Mouse (Mus musculus) ES-E14 (cell line): ENCODE results near the gene Hexim2. TPM values are rescaled to one million over a fixed set of nuclear protein-coding genes. Genes with fewer than 3 reads are reported as not detected.

ENCODE experiments used
- DNase-seq: peaks from one replicate; pipeline ENCODE4 v3.0.0-alpha.2; 2013; ENCODE audit warnings: low read depth, low spot score
- H3K27ac ChIP-seq: 2 replicates; pipeline ENCODE4 v1.5.1; 2012; ENCODE audit warnings: low read depth, mild to moderate bottlenecking, low read length, moderate library complexity, mixed read lengths; ENCODE audit not compliant: poor library complexity, insufficient read depth, severe bottlenecking
- H3K36me3 ChIP-seq: 2 replicates; pipeline ENCODE4 v1.6.1; 2012; ENCODE audit warnings: mild to moderate bottlenecking, low read length, moderate library complexity, mixed read lengths; ENCODE audit not compliant: control insufficient read depth, poor library complexity, insufficient read depth, severe bottlenecking
- H3K4me1 ChIP-seq, 2 experiments: fragments of 150-350 bp in 1 of 2; sonication (generic) in 1 of 2; 2 replicates each; pipeline ENCODE4 v1.6.1; 2012; ENCODE audit warnings: low read length in 2 of 2, mild to moderate bottlenecking in 1 of 2, mixed read lengths in 1 of 2; ENCODE audit not compliant: control insufficient read depth in 2 of 2, insufficient read depth in 2 of 2, poor library complexity in 1 of 2
- H3K4me3 ChIP-seq, 2 experiments: fragments of 150-350 bp in 1 of 2; sonication (generic) in 1 of 2; 2 replicates each; pipeline ENCODE4 v1.5.1; 2012; ENCODE audit warnings: low read length in 2 of 2, low read depth in 1 of 2, mild to moderate bottlenecking in 1 of 2, mixed read lengths in 1 of 2; ENCODE audit not compliant: insufficient read depth in 1 of 2, poor library complexity in 1 of 2, severe bottlenecking in 1 of 2
- H3K9ac ChIP-seq: 2 replicates; pipeline ENCODE4 v1.6.1; 2012; ENCODE audit warnings: low read depth, mild to moderate bottlenecking, low read length, mixed read lengths; ENCODE audit not compliant: poor library complexity, insufficient read depth, severe bottlenecking
- H3K9me3 ChIP-seq: fragments of 150-350 bp; sonication (generic); 2 replicates; pipeline ENCODE4 v1.6.1; 2012; ENCODE audit warnings: low read depth, mild to moderate bottlenecking, low read length; ENCODE audit not compliant: control insufficient read depth, insufficient read depth
- CHD2 ChIP-seq: IDR thresholded peaks from 2 replicates; pipeline ENCODE4 v1.6.1; 2014; ENCODE audit warnings: mild to moderate bottlenecking, low read depth, low read length, inconsistent platforms
- HCFC1 ChIP-seq: IDR thresholded peaks from 2 replicates; pipeline ENCODE4 v1.6.1; 2012; ENCODE audit warnings: low read length, inconsistent platforms, borderline replicate concordance; ENCODE audit not compliant: insufficient read depth
- MAFK ChIP-seq: IDR thresholded peaks from 2 replicates; pipeline ENCODE4 v1.6.1; 2014; ENCODE audit warnings: mild to moderate bottlenecking, low read depth, low read length, inconsistent platforms; ENCODE audit not compliant: insufficient read depth
- ZC3H11A ChIP-seq: IDR thresholded peaks from 2 replicates; pipeline ENCODE4 v1.6.1; 2012; ENCODE audit warnings: low read depth, mild to moderate bottlenecking, inconsistent platforms, low read length, borderline replicate concordance
- ZNF384 ChIP-seq: IDR thresholded peaks from 2 replicates; pipeline ENCODE4 v1.6.1; 2012; ENCODE audit warnings: low read depth, low read length, inconsistent platforms
- in situ Hi-C, 2 experiments: fragments of 600-800 bp; cut with MboI; formaldehyde crosslinking; loops; one replicate each; pipeline ENCODE4 v1.15.1; 2025; ENCODE audit warnings: low sequenced_read_pairs in 2 of 2, inconsistent platforms in 1 of 2; ENCODE audit not compliant: unreplicated experiment in 2 of 2
- total RNA-seq: library from RNA; depleted of rRNA; stranded (reverse); fragments of 300-350 nt; gene quantifications from 2 replicates; pipeline ENCODE4 v1.2.3, GENCODE M21; 2012

Hexim2 gene
- total RNA-seq, 1 experiment, result 9.7 TPM

DNA sequence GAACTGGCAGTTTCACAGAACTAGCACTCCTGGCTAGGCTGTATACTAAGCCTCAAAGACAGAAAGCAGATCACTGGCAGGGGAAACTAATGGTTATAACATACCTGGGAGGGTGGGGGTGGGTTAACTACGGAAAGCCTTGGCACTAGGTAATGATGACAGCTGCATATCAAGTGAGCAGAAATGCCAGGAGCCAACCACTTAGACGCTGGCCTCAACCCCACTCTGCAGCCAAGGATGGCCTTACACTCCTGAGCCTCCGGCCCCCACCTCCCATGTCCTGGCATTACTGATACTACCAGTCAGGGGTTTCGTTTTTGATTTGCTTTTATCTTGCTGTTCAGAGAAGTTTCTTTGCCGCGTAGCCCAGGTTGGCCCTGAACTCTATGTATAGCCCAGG lies 36.4 kb upstream of the Hexim2 start:
- Histone ChIP-seq H3K4me1 (peaks cover 7 to 44% of the 10 kb centered on the region in 2 experiments; a peak in 3 of 4 replicates), H3K9me3 (no peaks in the 10 kb centered on the region), H3K4me3 (no peak overlapping the region), H3K9ac (no peak overlapping the region), H3K36me3 (no peaks in the 10 kb centered on the region), H3K27ac (no peak overlapping the region)
- in situ Hi-C loops, result no loop called here
- TF ChIP-seq MAFK, result no peak
- no peak for TF ChIP-seq CHD2
- TF ChIP-seq ZNF384, result no peak
- TF ChIP-seq HCFC1, result no peak
- TF ChIP-seq ZC3H11A, result no peak
- no peak for DNase-seq

DNA sequence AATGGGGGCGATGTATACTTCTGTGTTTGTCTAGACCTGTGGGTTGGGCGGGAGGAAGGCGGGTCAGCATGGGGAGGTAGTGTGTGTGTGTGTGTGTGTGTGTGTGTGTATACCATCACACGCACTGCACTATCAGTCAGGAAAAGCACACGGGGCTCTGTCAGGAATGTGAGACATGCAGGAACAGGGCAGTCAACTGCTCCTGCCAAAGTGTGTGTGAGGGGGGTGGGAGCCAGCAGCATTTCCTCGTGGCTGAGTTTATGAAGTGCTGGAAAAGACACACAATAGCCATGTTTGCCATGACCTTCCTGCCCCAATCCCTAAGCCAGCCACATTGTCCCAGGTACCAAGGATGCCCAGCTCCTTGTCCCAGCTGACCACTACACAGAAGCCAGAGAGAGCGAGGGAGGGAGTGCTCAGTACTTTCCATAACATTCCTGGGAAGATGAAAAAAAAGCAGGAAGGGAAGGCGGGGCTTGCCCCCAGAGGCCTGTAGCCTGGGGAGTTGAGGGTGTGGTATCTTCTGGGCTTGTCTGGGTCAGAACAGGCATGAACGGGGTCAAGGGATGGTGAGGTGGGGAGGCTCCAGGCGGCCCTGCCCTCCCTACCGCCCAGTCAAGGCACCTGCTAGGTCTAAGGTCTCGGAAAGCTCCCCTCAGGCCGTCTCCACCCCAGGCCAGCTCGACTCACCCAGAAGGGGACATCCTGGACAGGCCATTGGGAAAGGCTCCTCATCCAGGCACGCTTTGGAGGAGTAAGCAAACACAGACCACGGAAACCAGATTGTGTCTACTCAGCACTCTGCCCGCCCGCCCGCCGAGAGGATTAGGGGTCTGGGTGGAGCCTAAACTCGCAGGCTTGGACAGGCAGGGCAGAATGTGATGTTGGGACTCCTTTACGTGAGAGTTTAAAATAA lies 35.0 kb upstream of the Hexim2 start:
- Histone ChIP-seq H3K36me3 (no peaks in the 10 kb centered on the region), H3K27ac (peak overlapping the region; percentile 10; the same call in 1 of the 2 replicates), H3K9me3 (no peaks in the 10 kb centered on the region), H3K9ac (peak overlapping the region; percentile 21; the same call in 1 of the 2 replicates), H3K4me3 (peak overlapping the region; percentile 50), H3K4me1 (peaks cover 7 to 47% of the 10 kb centered on the region in 2 experiments; a peak in 3 of 4 replicates)
- in situ Hi-C loops, result no loop called here
- no peak for DNase-seq
- no peak for TF ChIP-seq HCFC1
- no peak for TF ChIP-seq ZC3H11A
- no peak for TF ChIP-seq CHD2
- TF ChIP-seq ZNF384, result peak; percentile 70
- peak; percentile 96 for TF ChIP-seq MAFK

DNA sequence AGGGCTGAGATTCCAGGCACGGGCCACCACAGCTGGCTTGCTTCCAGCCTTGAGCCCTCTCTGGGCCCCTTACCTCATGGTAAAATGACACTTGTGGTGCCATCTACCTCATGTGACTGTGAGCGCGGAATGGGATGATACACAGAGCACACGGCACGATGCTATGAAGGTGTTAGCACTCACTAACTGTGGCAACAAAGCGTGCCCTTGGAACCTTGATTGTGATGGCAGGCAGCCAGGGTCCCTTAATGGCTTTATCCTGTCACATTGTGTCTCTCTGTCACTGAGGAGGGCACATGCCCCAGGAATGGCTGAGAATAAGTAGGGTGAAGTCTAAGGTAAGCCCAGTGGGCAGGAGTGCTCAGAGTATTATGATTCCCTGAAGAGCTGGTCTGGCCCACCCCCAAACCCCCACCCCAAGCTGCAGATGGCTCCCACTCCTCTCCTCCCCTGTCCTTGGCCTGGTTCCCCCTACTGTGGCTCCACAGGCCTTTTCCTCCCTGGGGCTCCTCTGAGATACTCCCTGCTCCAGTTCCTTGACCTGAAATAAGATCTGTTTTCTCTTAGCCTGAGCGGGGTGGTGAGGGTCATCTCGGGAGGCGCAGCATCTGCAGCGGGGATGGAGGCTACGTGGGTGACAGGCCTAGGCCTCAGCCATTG lies 33.6 kb upstream of the Hexim2 start:
- no peak overlapping the region for H3K9ac ChIP-seq
- no peak overlapping the region for H3K4me3 ChIP-seq
- DNase-seq, result no peak
- in situ Hi-C loops, result no loop called here
- H3K27ac ChIP-seq, result no peak overlapping the region
- H3K9me3 ChIP-seq, result no peaks in the 10 kb centered on the region
- peaks cover 7 to 53% of the 10 kb centered on the region in 2 experiments; a peak in 3 of 4 replicates for H3K4me1 ChIP-seq
- H3K36me3 ChIP-seq, result no peaks in the 10 kb centered on the region
- TF ChIP-seq ZNF384 (no peak), HCFC1 (no peak), CHD2 (no peak), ZC3H11A (no peak), MAFK (no peak)

DNA sequence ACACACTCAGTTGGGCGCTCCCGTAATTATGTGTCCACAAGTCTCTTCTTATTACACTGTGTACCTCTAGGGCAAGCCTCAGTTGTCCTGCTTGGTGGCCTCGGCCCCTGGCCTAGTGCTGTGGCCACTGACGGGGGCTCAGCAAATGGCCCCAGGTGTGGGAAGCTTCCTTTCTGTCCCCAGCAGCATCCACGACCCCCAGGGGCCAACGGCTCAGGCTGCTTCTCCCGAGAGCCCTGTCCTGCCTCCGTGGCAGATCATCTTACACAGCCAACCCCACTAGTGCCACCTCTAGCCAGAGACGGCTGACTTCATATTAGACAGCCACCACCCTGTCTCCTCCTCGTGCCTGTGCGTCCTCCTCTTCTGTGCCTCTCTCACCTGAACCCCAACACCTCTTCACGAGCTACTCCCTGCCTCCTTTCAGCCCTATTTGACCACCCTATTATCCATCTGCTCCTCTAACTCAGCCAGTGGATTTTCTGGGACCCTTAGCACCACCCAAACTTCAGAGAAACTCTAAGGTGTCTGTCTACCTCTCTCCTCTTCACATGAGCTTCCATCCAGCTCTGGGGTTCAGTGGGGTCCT lies 32.8 kb upstream of the Hexim2 start:
- no peaks in the 10 kb centered on the region for H3K36me3 ChIP-seq
- H3K27ac ChIP-seq, result no peak overlapping the region
- H3K4me1 ChIP-seq, result peaks cover 7 to 51% of the 10 kb centered on the region in 2 experiments; a peak in 3 of 4 replicates
- no peaks in the 10 kb centered on the region for H3K9me3 ChIP-seq
- in situ Hi-C loops, result no loop called here
- no peak for DNase-seq
- TF ChIP-seq ZNF384 (no peak), ZC3H11A (no peak), HCFC1 (no peak), MAFK (no peak), CHD2 (no peak)
- H3K9ac ChIP-seq, result no peak overlapping the region
- H3K4me3 ChIP-seq, result no peak overlapping the region
